Mouse (Mus musculus) limb, embryonic 12.5 days (tissue): ENCODE measurements around the gene Zmiz1. TPM values are rescaled to one million over a fixed set of nuclear protein-coding genes. Genes with fewer than 3 reads are reported as not detected.

Experiments
- ATAC-seq: fragments of 200-750 bp; cut with Nextera tagmentation; 2 replicates; pipeline ENCODE4 v1.8.0; 2017; ENCODE audit warnings: low read depth, moderate TSS enrichment; ENCODE audit not compliant: insufficient number of reproducible peaks, insufficient read depth, low FRiP score, low TSS enrichment
- H3K27ac ChIP-seq: fragments of 300-500 bp; sonication (generic); 2 replicates; pipeline ENCODE4 v1.5.1; 2016; ENCODE audit warnings: mild to moderate bottlenecking, moderate library complexity
- H3K27me3 ChIP-seq: fragments of 300-500 bp; sonication (generic); 2 replicates; pipeline ENCODE4 v1.6.1; 2016; ENCODE audit warnings: mild to moderate bottlenecking, moderate library complexity
- H3K36me3 ChIP-seq: fragments of 300-500 bp; sonication (generic); 2 replicates; pipeline ENCODE4 v1.6.1; 2016; ENCODE audit warnings: mild to moderate bottlenecking, moderate library complexity
- H3K4me1 ChIP-seq: fragments of 300-500 bp; sonication (generic); replicated peaks from 2 replicates; pipeline ENCODE4 v1.6.1; 2016
- H3K4me2 ChIP-seq: fragments of 300-500 bp; sonication (generic); 2 replicates; pipeline ENCODE4 v1.6.1; 2016; ENCODE audit warnings: mild to moderate bottlenecking, moderate library complexity
- H3K4me3 ChIP-seq: fragments of 300-500 bp; sonication (generic); replicated peaks from 2 replicates; pipeline ENCODE4 v1.5.1; 2016; ENCODE audit warnings: mild to moderate bottlenecking
- H3K9ac ChIP-seq: fragments of 300-500 bp; sonication (generic); replicated peaks from 2 replicates; pipeline ENCODE4 v1.6.1; 2016; ENCODE audit warnings: mild to moderate bottlenecking, moderate library complexity
- H3K9me3 ChIP-seq: fragments of 300-500 bp; sonication (generic); 2 replicates; pipeline ENCODE4 v1.6.1; 2016; ENCODE audit warnings: mild to moderate bottlenecking, moderate library complexity
- WGBS: fragments of 180-500 bp; shearing (Covaris S2); methylation state at CpG from one replicate; pipeline ENCODE4 v1.1.7; 2016; 5-methylcytosine and 5-hydroxymethylcytosine counted together
- polyA plus RNA-seq: library from polyadenylated mRNA; unstranded; fragments of >200 nt; fragmentation: Nextera tagmentation; extraction: Ambion mirVana; gene quantifications from 2 replicates; pipeline ENCODE4 v1.2.1, GENCODE M21; 2016

Gene Zmiz1
- polyA plus RNA-seq, 1 experiment from 2014 or later = 53.4 TPM

- Histone ChIP-seq H3K4me3 (no peak overlapping the region), H3K36me3 (peaks cover 6% of the 10 kb centered on the region; the same call in 1 of the 2 replicates), H3K27ac (0 out of 2 replicates have a peak overlapping the region, but pooled peaks have one; percentile 29), H3K9me3 (no peaks in the 10 kb centered on the region), H3K4me1 (peaks cover 87% of the 10 kb centered on the region), H3K4me2 (peak overlapping the region; percentile 97), H3K9ac (no peak overlapping the region), H3K27me3 (no peaks in the 10 kb centered on the region)
- ATAC-seq = no peak
- WGBS = 34% methylated on average over 8 of the region's 8 CpGs
Measured at GRCm38 (mm10) chr14:25464611-25465307, 5.8 kb downstream of the Zmiz1 start.

GRCm38 (mm10) chr14:25466361-25466760, 7.4 kb downstream of the Zmiz1 start:
- Histone ChIP-seq H3K9ac (no peak overlapping the region; the same call in 1 of the 2 replicates), H3K27ac (peak overlapping the region; percentile 35; the same call in 1 of the 2 replicates), H3K4me1 (peaks cover 100% of the 10 kb centered on the region), H3K36me3 (peaks cover 6% of the 10 kb centered on the region; the same call in 1 of the 2 replicates), H3K4me2 (peak overlapping the region; percentile 11; the same call in 1 of the 2 replicates), H3K27me3 (no peaks in the 10 kb centered on the region), H3K4me3 (no peak overlapping the region), H3K9me3 (no peaks in the 10 kb centered on the region)
- 83% methylated on average over 4 of the region's 4 CpGs for WGBS
- no peak for ATAC-seq

GRCm38 (mm10) chr14:25467911-25468668, 9.1 kb downstream of the Zmiz1 start:
- 0 out of 2 replicates have a peak overlapping the region, but pooled peaks have one; percentile 53 for H3K27ac ChIP-seq
- H3K4me1 ChIP-seq = peaks cover 100% of the 10 kb centered on the region
- H3K36me3 ChIP-seq = peaks cover 6% of the 10 kb centered on the region; the same call in 1 of the 2 replicates
- ATAC-seq = no peak
- 85% methylated on average over 10 of the region's 10 CpGs for WGBS
- no peaks in the 10 kb centered on the region for H3K27me3 ChIP-seq
- no peaks in the 10 kb centered on the region for H3K9me3 ChIP-seq
- H3K9ac ChIP-seq = peak overlapping the region; percentile 18; the same call in 1 of the 2 replicates
- H3K4me2 ChIP-seq = no peak overlapping the region
- no peak overlapping the region for H3K4me3 ChIP-seq

- 68% methylated on average over 7 of the region's 7 CpGs for WGBS
- no peak for ATAC-seq
- Histone ChIP-seq H3K4me1 (peaks cover 100% of the 10 kb centered on the region), H3K9me3 (no peaks in the 10 kb centered on the region), H3K4me3 (no peak overlapping the region), H3K9ac (0 out of 2 replicates have a peak overlapping the region, but pooled peaks have one; percentile 37), H3K27ac (peak overlapping the region; percentile 53; the same call in 1 of the 2 replicates), H3K27me3 (no peaks in the 10 kb centered on the region), H3K36me3 (peaks cover 6% of the 10 kb centered on the region; the same call in 1 of the 2 replicates), H3K4me2 (no peak overlapping the region)
Measured at GRCm38 (mm10) chr14:25468891-25469529, 10.0 kb downstream of the Zmiz1 start.

DNA sequence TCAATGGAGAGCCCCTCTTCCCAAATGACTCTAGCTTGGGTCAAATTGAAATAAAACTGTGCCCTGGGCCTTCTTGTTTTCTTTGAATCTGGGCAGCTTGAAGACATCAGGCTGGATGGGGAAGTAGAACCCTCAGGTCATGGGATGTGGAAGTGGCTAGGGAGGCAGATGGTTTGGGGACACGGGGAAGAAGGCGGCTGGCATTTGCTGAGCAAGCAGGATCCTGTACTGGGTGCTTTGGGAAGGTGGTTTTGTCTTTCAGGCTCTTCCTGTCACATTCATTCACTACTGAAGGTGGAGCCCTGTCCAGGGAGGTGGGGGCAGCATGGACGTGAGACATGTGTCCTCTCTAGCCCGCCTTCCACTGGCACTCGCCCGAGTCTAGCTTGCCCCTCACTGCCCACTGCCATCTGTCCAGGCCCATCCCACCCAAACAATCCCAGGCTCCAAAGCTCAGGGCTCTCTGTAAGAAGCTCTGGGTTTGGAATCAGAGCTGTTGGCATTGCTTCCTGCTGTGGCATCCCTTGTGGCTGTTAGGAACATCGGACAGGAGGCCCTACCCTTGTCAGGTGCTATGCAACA, 11.3 kb downstream of the Zmiz1 start:
- peaks cover 100% of the 10 kb centered on the region for H3K4me1 ChIP-seq
- H3K9ac ChIP-seq = no peak overlapping the region
- H3K27ac ChIP-seq = peak overlapping the region; percentile 8; the same call in 1 of the 2 replicates
- no peak for ATAC-seq
- peaks cover 13% of the 10 kb centered on the region for H3K36me3 ChIP-seq
- no peak overlapping the region for H3K4me3 ChIP-seq
- no peak overlapping the region for H3K4me2 ChIP-seq
- no peaks in the 10 kb centered on the region for H3K27me3 ChIP-seq
- no peaks in the 10 kb centered on the region for H3K9me3 ChIP-seq
- 64% methylated on average over 7 of the region's 7 CpGs for WGBS

GRCm38 (mm10) chr14:25471035-25471434, 12.1 kb downstream of the Zmiz1 start:
- H3K27ac ChIP-seq = 0 out of 2 replicates have a peak overlapping the region, but pooled peaks have one; percentile 8
- H3K4me2 ChIP-seq = no peak overlapping the region
- no peak overlapping the region for H3K9ac ChIP-seq
- H3K9me3 ChIP-seq = no peaks in the 10 kb centered on the region
- ATAC-seq = no peak
- no peak overlapping the region for H3K4me3 ChIP-seq
- peaks cover 100% of the 10 kb centered on the region for H3K4me1 ChIP-seq
- H3K36me3 ChIP-seq = peaks cover 20% of the 10 kb centered on the region
- 43% methylated on average over 2 of the region's 2 CpGs for WGBS
- H3K27me3 ChIP-seq = no peaks in the 10 kb centered on the region

- peak overlapping the region; percentile 84; the same call in 1 of the 2 replicates for H3K27ac ChIP-seq
- no peaks in the 10 kb centered on the region for H3K9me3 ChIP-seq
- no peak overlapping the region for H3K9ac ChIP-seq
- no peak overlapping the region for H3K4me3 ChIP-seq
- peaks cover 28% of the 10 kb centered on the region for H3K36me3 ChIP-seq
- peak overlapping the region; percentile 9; the same call in 1 of the 2 replicates for H3K4me2 ChIP-seq
- no peak for ATAC-seq
- 81% methylated on average over 6 of the region's 6 CpGs for WGBS
- H3K4me1 ChIP-seq = peaks cover 100% of the 10 kb centered on the region
- H3K27me3 ChIP-seq = no peaks in the 10 kb centered on the region
Measured at GRCm38 (mm10) chr14:25472096-25472861, 13.3 kb downstream of the Zmiz1 start.

DNA sequence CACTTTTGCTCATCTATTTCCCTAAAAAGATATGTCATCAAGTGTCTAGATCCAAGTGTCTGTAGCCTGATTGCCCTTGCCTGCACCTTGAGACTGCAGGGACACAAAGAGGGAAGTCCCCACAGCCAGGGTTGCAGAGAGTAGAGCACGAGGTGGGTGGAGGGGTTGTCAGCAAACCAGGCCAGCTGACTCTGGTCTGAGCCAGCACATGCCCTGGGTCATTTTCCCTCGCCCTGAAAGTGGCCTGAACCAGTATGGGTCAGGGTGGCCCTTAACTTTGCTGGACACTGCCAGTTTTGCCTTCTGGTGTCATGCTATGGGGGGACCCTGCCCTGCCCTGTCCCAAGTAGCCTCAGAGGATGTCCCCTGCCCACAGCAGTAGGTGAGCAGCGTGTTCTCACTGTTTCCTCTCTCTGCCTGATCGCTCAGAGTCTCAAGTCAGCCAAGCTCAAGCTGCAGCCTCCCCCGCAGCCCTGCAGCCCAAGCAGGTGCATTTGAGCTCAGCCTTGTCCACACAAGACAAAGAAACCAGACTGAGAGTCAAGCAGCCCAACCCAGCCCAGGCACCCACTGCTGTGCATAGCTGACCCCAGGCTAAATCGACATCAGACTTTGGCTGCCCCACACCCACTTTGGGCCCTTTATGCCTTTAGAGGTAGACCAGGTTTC, 14.1 kb downstream of the Zmiz1 start:
- peaks cover 25% of the 10 kb centered on the region for H3K36me3 ChIP-seq
- peak overlapping the region; percentile 84 for H3K27ac ChIP-seq
- no peak; the same call in 1 of the 2 replicates for ATAC-seq
- peak overlapping the region; percentile 9 for H3K4me2 ChIP-seq
- H3K4me3 ChIP-seq = no peak overlapping the region
- WGBS = 39% methylated on average over 6 of the region's 6 CpGs
- H3K4me1 ChIP-seq = peaks cover 100% of the 10 kb centered on the region
- no peak overlapping the region for H3K9ac ChIP-seq
- no peaks in the 10 kb centered on the region for H3K27me3 ChIP-seq
- H3K9me3 ChIP-seq = no peaks in the 10 kb centered on the region

DNA sequence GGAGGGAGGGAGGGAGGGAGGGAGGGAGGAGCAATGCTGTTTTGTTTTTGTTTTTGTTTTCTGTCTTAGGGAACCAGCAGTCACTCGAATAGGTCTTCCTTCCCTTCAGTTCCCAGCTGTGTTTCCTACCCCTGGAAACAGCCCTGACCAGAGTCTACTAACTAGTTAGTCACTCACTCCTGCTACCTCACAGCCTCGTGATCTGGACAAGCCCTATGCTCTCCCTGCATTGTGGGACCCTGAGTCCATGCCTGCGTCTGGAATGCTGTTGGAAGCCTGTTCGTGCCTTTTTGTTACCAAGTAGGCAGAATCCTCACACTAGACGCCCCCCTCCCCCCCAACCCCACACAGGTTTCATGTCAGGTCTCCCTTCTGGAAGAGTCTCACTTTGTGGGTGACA, 15.0 kb downstream of the Zmiz1 start:
- 0 out of 2 replicates have a peak overlapping the region, but pooled peaks have one; percentile 9 for H3K4me2 ChIP-seq
- H3K9ac ChIP-seq = 0 out of 2 replicates have a peak overlapping the region, but pooled peaks have one; percentile 23
- no peaks in the 10 kb centered on the region for H3K27me3 ChIP-seq
- 55% methylated on average over 5 of the region's 5 CpGs for WGBS
- H3K27ac ChIP-seq = peak overlapping the region; percentile 84
- H3K9me3 ChIP-seq = no peaks in the 10 kb centered on the region
- ATAC-seq = no peak
- peaks cover 100% of the 10 kb centered on the region for H3K4me1 ChIP-seq
- H3K36me3 ChIP-seq = peaks cover 29% of the 10 kb centered on the region; the same call in 1 of the 2 replicates
- H3K4me3 ChIP-seq = no peak overlapping the region
